Mouse (Mus musculus) liver, embryonic 16.5 days (tissue): ENCODE measurements around the gene C1ql4. TPM values are rescaled to one million over a fixed set of nuclear protein-coding genes. Genes with fewer than 3 reads are reported as not detected.

Experiments
- ATAC-seq: fragments of 200-750 bp; cut with Nextera tagmentation; 2 replicates; pipeline ENCODE4 v1.8.0; 2017; ENCODE audit warnings: low read depth, mild to moderate bottlenecking, moderate number of reproducible peaks, moderate library complexity
- H3K27ac ChIP-seq: fragments of 300-500 bp; sonication (generic); 2 replicates; pipeline ENCODE4 v1.5.1; 2014; ENCODE audit warnings: mild to moderate bottlenecking, low read length
- H3K27me3 ChIP-seq: fragments of 300-500 bp; sonication (generic); 2 replicates; pipeline ENCODE4 v1.6.1; 2014; ENCODE audit warnings: low read depth, low read length, mixed read lengths; ENCODE audit not compliant: control insufficient read depth, insufficient read depth
- H3K36me3 ChIP-seq: fragments of 300-500 bp; sonication (generic); 2 replicates; pipeline ENCODE4 v1.6.1; 2014; ENCODE audit warnings: mild to moderate bottlenecking; ENCODE audit not compliant: control insufficient read depth, insufficient read depth
- H3K4me1 ChIP-seq: fragments of 300-500 bp; sonication (generic); 2 replicates; pipeline ENCODE4 v1.6.1; 2014; ENCODE audit warnings: low read depth, low read length, mixed read lengths; ENCODE audit not compliant: control insufficient read depth
- H3K4me2 ChIP-seq: fragments of 300-500 bp; sonication (generic); 2 replicates; pipeline ENCODE4 v1.6.1; 2014; ENCODE audit warnings: low read depth, low read length, mixed read lengths
- H3K4me3 ChIP-seq: fragments of 300-500 bp; sonication (generic); 2 replicates; pipeline ENCODE4 v1.5.1; 2014; ENCODE audit warnings: low read depth, mild to moderate bottlenecking, low read length
- H3K9ac ChIP-seq: fragments of 300-500 bp; sonication (generic); 2 replicates; pipeline ENCODE4 v1.6.1; 2014; ENCODE audit warnings: low read depth, low read length
- H3K9me3 ChIP-seq: fragments of 300-500 bp; sonication (generic); replicated peaks from 2 replicates; pipeline ENCODE4 v1.6.1; 2016; ENCODE audit warnings: low read length; ENCODE audit not compliant: control insufficient read depth
- WGBS: fragments of 180-500 bp; shearing (Covaris S2); extraction: QIAGEN DNeasy Blood & Tissue Kit; methylation state at CpG from one replicate; pipeline ENCODE4 v1.1.7; 2014; ENCODE audit not compliant: insufficient replicate concordance; 5-methylcytosine and 5-hydroxymethylcytosine counted together
- polyA plus RNA-seq: library from polyadenylated mRNA; unstranded; fragments of >200 nt; fragmentation: Nextera tagmentation; extraction: Ambion mirVana; gene quantifications from 2 replicates; pipeline ENCODE4 v1.2.1, GENCODE M21; 2015

C1ql4 gene
- polyA plus RNA-seq, 1 experiment from 2014 or later: not detected

GRCm38 (mm10) chr15:99094631-99095270, 7.1 kb upstream of the C1ql4 start:
- no peaks in the 10 kb centered on the region for H3K36me3 ChIP-seq
- H3K4me2 ChIP-seq: no peak overlapping the region
- H3K9me3 ChIP-seq: no peaks in the 10 kb centered on the region
- no peak overlapping the region for H3K9ac ChIP-seq
- no peak for ATAC-seq
- WGBS: 3% methylated on average over 26 of the region's 27 CpGs
- peaks cover 97% of the 10 kb centered on the region for H3K27me3 ChIP-seq
- peaks cover 22% of the 10 kb centered on the region for H3K4me1 ChIP-seq
- no peak overlapping the region for H3K4me3 ChIP-seq
- no peak overlapping the region for H3K27ac ChIP-seq

GRCm38 (mm10) chr15:99093291-99094258, 6.0 kb upstream of the C1ql4 start:
- Histone ChIP-seq H3K27me3 (peaks cover 97% of the 10 kb centered on the region), H3K9ac (no peak overlapping the region), H3K27ac (no peak overlapping the region)

GRCm38 (mm10) chr15:99092870-99093269, 5.3 kb upstream of the C1ql4 start, which contains the start of gene Dnajc22:
Gene Dnajc22, plus strand, starts transcription at chr15:99093170.
- Histone ChIP-seq H3K4me1 (peaks cover 20% of the 10 kb centered on the region), H3K4me2 (peak within 1 kb of the TSS; percentile 64), H3K4me3 (peak within 1 kb of the TSS; percentile 45), H3K9me3 (no peaks in the 10 kb centered on the region), H3K9ac (no peak within 1 kb of the TSS), H3K27me3 (peaks cover 97% of the 10 kb centered on the region), H3K36me3 (no peaks in the 10 kb centered on the region), H3K27ac (no peak within 1 kb of the TSS)
- ATAC-seq: no peak
- 47% methylated on average over 8 of the region's 8 CpGs for WGBS

More at GRCm38 (mm10) chr15:99093291-99094258, 6.0 kb upstream of the C1ql4 start:
- Histone ChIP-seq H3K4me3 (peak overlapping the region; percentile 45), H3K4me2 (peak overlapping the region; percentile 64), H3K36me3 (no peaks in the 10 kb centered on the region), H3K9me3 (no peaks in the 10 kb centered on the region), H3K4me1 (peaks cover 18% of the 10 kb centered on the region)
- ATAC-seq: no peak
- WGBS: 2% methylated on average over 56 of the region's 56 CpGs

GRCm38 (mm10) chr15:99089069-99089468, 1.5 kb upstream of the C1ql4 start:
- no peak overlapping the region for H3K4me3 ChIP-seq
- H3K4me1 ChIP-seq: peaks cover 14% of the 10 kb centered on the region
- peaks cover 95% of the 10 kb centered on the region for H3K27me3 ChIP-seq
- H3K36me3 ChIP-seq: no peaks in the 10 kb centered on the region
- peak overlapping the region; percentile 37 for H3K4me2 ChIP-seq
- H3K9me3 ChIP-seq: no peaks in the 10 kb centered on the region
- H3K9ac ChIP-seq: no peak overlapping the region
- no peak for ATAC-seq
- H3K27ac ChIP-seq: no peak overlapping the region
- 6% methylated on average over 14 of the region's 14 CpGs for WGBS

- Histone ChIP-seq H3K27me3 (peaks cover 87% of the 10 kb centered on the region), H3K9ac (no peak overlapping the region)
- WGBS: under 1% methylated on average over 27 of the region's 27 CpGs
Measured at GRCm38 (mm10) chr15:99088292-99088691, 675 bp upstream of the C1ql4 start.

GRCm38 (mm10) chr15:99085997-99086396, 1.6 kb downstream of the C1ql4 start:
- peaks cover 66% of the 10 kb centered on the region for H3K27me3 ChIP-seq
- no peak for ATAC-seq
- no peak overlapping the region for H3K27ac ChIP-seq

More at GRCm38 (mm10) chr15:99088292-99088691, 675 bp upstream of the C1ql4 start:
- Histone ChIP-seq H3K27ac (no peak overlapping the region), H3K4me2 (peak overlapping the region; percentile 33), H3K4me3 (peak overlapping the region; percentile 25; the same call in 1 of the 2 replicates), H3K4me1 (peaks cover 10% of the 10 kb centered on the region), H3K36me3 (no peaks in the 10 kb centered on the region), H3K9me3 (no peaks in the 10 kb centered on the region)
- ATAC-seq: peak; percentile 44; the same call in 1 of the 2 replicates

GRCm38 (mm10) chr15:99084618-99085017, 3.0 kb downstream of the C1ql4 start:
- Histone ChIP-seq H3K36me3 (peaks cover 14% of the 10 kb centered on the region), H3K27ac (no peak overlapping the region), H3K9me3 (no peaks in the 10 kb centered on the region), H3K4me1 (peaks cover 10% of the 10 kb centered on the region), H3K27me3 (peaks cover 52% of the 10 kb centered on the region), H3K9ac (no peak overlapping the region), H3K4me2 (0 out of 2 replicates have a peak overlapping the region, but pooled peaks have one; percentile 7), H3K4me3 (no peak overlapping the region)
- 0 out of 2 replicates have a peak, but pooled peaks have one; percentile 3 for ATAC-seq
- 30% methylated on average over 19 of the region's 19 CpGs for WGBS

More at GRCm38 (mm10) chr15:99085997-99086396, 1.6 kb downstream of the C1ql4 start:
- Histone ChIP-seq H3K4me3 (no peak overlapping the region), H3K4me2 (no peak overlapping the region), H3K36me3 (peaks cover 14% of the 10 kb centered on the region), H3K9ac (no peak overlapping the region), H3K9me3 (no peaks in the 10 kb centered on the region), H3K4me1 (peaks cover 10% of the 10 kb centered on the region)
- 64% methylated on average over 4 of the region's 4 CpGs for WGBS

GRCm38 (mm10) chr15:99083867-99084557, 3.6 kb downstream of the C1ql4 start:
- no peak overlapping the region for H3K27ac ChIP-seq
- H3K4me2 ChIP-seq: 0 out of 2 replicates have a peak overlapping the region, but pooled peaks have one; percentile 7
- WGBS: 14% methylated on average over 11 of the region's 11 CpGs
- peak; percentile 18; the same call in 1 of the 2 replicates for ATAC-seq
- H3K9me3 ChIP-seq: no peaks in the 10 kb centered on the region
- H3K36me3 ChIP-seq: peaks cover 14% of the 10 kb centered on the region
- H3K4me3 ChIP-seq: no peak overlapping the region
- H3K27me3 ChIP-seq: peaks cover 46% of the 10 kb centered on the region
- no peak overlapping the region for H3K9ac ChIP-seq
- peaks cover 10% of the 10 kb centered on the region for H3K4me1 ChIP-seq
